Mouse (Mus musculus): ENCODE results near the gene Phf11a.
"Not testable (repeated sequence)": the region's sequence is repeated elsewhere in the genome, so short reads cannot be mapped to it uniquely, and the experiment has no call there.

Gene Phf11a

GRCm38 (mm10) chr14:59297391-59297790, at the start of gene Phf11a:
Gene Phf11a, minus strand, starts transcription at chr14:59297522.
- not testable (repeated sequence) for H3K27me3 ChIP-seq (ENCODE audit: insufficient read depth, low read length); H3K9me3 ChIP-seq (ENCODE audit: low read length); H3K4me3 ChIP-seq (replicated peaks; ENCODE audit: low read length); H3K4me1 ChIP-seq (replicated peaks; ENCODE audit: low read depth, low read length); H3K36me3 ChIP-seq (ENCODE audit: insufficient read depth, low read length)

GRCm38 (mm10) chr14:59341189-59341588, 43.9 kb upstream of the Phf11a start, which contains the start of gene Phf11b:
Gene Phf11b, minus strand, starts transcription at chr14:59341351.
- H3K4me1 ChIP-seq (replicated peaks; ENCODE audit: low read depth, low read length); H3K36me3 ChIP-seq (ENCODE audit: insufficient read depth, low read length); H3K27me3 ChIP-seq (ENCODE audit: insufficient read depth, low read length); H3K4me3 ChIP-seq (replicated peaks; ENCODE audit: low read length); H3K9me3 ChIP-seq (ENCODE audit: low read length): not testable (repeated sequence)

- Histone ChIP-seq H3K27me3 (ENCODE audit: insufficient read depth, low read length) (no peaks in the 10 kb centered on the region), H3K9me3 (ENCODE audit: low read length) (no peaks in the 10 kb centered on the region), H3K4me3 (replicated peaks; ENCODE audit: low read length) (no peak overlapping the region), H3K4me1 (replicated peaks; ENCODE audit: low read depth, low read length) (no peaks in the 10 kb centered on the region), H3K36me3 (ENCODE audit: insufficient read depth, low read length) (no peaks in the 10 kb centered on the region)
- TF ChIP-seq POU5F1 (IDR thresholded peaks at IDR 0.05; ENCODE audit: borderline replicate concordance, low read length): no peak
- TF ChIP-seq CTCF (conservative IDR thresholded peaks at IDR 0.05; ENCODE audit: low read length): no peak
- no peak for TF ChIP-seq NANOG (IDR thresholded peaks at IDR 0.05; ENCODE audit: borderline replicate concordance, low read length)
Measured at GRCm38 (mm10) chr14:59339541-59339940, 42.2 kb upstream of the Phf11a start.

DNA sequence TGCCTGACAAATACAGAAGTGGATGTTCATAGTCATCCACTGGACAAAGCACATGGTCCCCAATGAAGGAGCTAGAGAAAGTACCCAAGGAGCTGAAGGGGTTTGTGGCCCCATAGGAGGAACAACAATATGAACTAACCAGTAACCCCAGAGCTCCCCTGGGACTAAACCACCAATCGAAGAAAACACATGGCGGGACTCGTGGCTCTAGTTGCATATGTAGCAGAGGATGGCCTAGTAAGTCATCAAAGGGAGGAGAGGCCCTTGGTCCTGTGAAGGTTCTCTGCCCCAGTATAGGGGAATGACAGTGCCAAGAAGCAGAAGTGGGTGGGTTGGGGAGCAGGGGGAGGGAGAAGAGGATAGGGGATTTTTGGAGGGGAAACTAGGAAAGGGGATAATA, 38.7 kb upstream of the Phf11a start:
- not testable (repeated sequence) for H3K36me3 ChIP-seq (ENCODE audit: insufficient read depth, low read length); H3K27me3 ChIP-seq (ENCODE audit: insufficient read depth, low read length); H3K4me1 ChIP-seq (replicated peaks; ENCODE audit: low read depth, low read length); H3K4me3 ChIP-seq (replicated peaks; ENCODE audit: low read length); H3K9me3 ChIP-seq (ENCODE audit: low read length)

DNA sequence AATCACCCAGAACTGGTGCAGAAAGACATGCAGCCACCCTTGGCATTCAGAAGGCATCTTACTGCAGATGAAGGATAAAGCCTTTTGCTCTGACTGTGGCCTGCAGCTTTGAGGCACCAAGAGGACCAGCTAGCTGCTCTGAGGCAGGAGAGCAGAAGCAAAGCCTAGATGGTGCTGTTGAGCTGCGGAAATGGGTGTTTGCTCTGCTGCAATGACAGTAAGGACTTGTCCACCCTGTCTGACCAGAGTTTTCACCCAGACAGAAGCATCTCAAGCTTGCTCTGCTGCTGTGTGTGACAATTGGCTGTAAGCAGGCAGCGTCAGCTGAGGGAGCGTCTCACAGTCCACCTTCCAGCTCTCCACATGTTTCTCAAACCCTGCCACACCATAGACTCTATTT, 33.2 kb upstream of the Phf11a start:
- H3K27me3 ChIP-seq (ENCODE audit: insufficient read depth, low read length); H3K4me3 ChIP-seq (replicated peaks; ENCODE audit: low read length); H3K36me3 ChIP-seq (ENCODE audit: insufficient read depth, low read length); H3K9me3 ChIP-seq (ENCODE audit: low read length); H3K4me1 ChIP-seq (replicated peaks; ENCODE audit: low read depth, low read length): not testable (repeated sequence)

GRCm38 (mm10) chr14:59319970-59320369, 22.6 kb upstream of the Phf11a start:
- not testable (repeated sequence) for H3K4me1 ChIP-seq (replicated peaks; ENCODE audit: low read depth, low read length); H3K9me3 ChIP-seq (ENCODE audit: low read length); H3K4me3 ChIP-seq (replicated peaks; ENCODE audit: low read length); H3K36me3 ChIP-seq (ENCODE audit: insufficient read depth, low read length); H3K27me3 ChIP-seq (ENCODE audit: insufficient read depth, low read length)

- not testable (repeated sequence) for H3K27me3 ChIP-seq (ENCODE audit: insufficient read depth, low read length); H3K4me1 ChIP-seq (replicated peaks; ENCODE audit: low read depth, low read length); H3K9me3 ChIP-seq (ENCODE audit: low read length); H3K36me3 ChIP-seq (ENCODE audit: insufficient read depth, low read length); H3K4me3 ChIP-seq (replicated peaks; ENCODE audit: low read length)
Measured at GRCm38 (mm10) chr14:59319036-59319435, 21.7 kb upstream of the Phf11a start.

DNA sequence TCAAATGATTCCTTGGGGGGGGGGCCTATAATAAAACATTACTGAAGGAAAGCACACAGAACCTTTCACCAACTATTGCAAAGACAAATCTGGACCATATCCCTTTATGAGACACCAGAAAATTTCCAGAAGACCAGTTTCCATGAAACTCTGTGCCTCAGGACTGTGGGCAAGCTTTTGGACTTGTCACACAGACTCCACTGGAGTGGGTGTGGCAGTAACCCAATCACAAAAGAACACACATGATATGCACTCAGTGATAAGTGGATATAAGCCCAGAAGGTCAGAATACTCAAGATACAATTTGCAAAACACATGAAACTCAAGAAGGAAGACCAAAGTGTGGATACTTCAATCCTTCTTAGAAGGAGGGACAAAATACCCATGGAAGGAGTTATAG, 5.6 kb downstream of the Phf11a start:
- not testable (repeated sequence) for H3K4me3 ChIP-seq (replicated peaks; ENCODE audit: low read length); H3K27me3 ChIP-seq (ENCODE audit: insufficient read depth, low read length); H3K4me1 ChIP-seq (replicated peaks; ENCODE audit: low read depth, low read length); H3K9me3 ChIP-seq (ENCODE audit: low read length); H3K36me3 ChIP-seq (ENCODE audit: insufficient read depth, low read length)

DNA sequence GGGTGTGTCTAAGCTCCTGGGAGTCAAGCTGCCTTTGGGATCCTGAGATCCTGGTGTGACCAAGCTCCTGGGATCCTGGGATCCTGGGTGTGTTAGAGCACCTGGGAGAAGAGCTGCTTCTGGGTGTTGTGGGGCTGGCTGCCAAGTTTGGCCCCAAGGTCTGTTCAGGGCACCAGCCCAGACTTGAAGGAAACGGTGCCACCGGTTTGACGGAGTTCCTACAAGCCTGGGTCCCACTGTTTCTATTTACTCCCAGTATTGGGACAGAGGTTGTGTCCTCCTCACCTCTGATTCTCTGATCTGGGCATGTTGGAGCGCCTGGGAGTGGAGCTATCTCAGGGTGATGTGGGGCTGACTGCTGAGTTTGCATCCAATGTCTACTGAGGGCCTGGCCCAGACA, 22.4 kb downstream of the Phf11a start:
- H3K36me3 ChIP-seq (ENCODE audit: insufficient read depth, low read length); H3K9me3 ChIP-seq (ENCODE audit: low read length); H3K27me3 ChIP-seq (ENCODE audit: insufficient read depth, low read length): not testable (repeated sequence)

DNA sequence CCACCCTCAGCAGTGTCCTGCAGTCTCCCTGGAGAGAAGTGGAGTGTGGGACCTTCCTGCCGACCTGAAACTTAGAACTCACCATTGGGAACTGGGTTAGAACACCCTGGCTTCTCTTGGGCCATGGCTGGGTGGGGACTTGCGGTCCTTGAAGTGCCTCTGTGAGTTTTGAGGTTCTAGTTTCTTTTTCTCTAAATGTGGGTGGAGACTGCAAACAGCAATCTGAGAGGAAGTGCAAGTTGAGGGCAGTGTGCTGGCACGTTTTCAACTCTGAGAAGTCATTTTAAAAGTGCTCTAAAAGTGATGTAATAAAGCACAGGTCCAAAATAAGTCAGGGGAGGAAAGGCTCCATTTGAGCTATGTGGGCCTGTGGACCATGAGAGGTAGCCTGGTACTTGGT, 37.3 kb downstream of the Phf11a start, which contains the start of gene Gm6904:
Gm6904 (minus strand) TSS at position 161 of the 400 bp plus-strand sequence.
- TF ChIP-seq CTCF (conservative IDR thresholded peaks at IDR 0.05; ENCODE audit: low read length): no peak
- no peak for TF ChIP-seq NANOG (IDR thresholded peaks at IDR 0.05; ENCODE audit: borderline replicate concordance, low read length)
- TF ChIP-seq POU5F1 (IDR thresholded peaks at IDR 0.05; ENCODE audit: borderline replicate concordance, low read length): no peak
- Histone ChIP-seq H3K4me1 (replicated peaks; ENCODE audit: low read depth, low read length) (no peaks in the 10 kb centered on the region), H3K36me3 (ENCODE audit: insufficient read depth, low read length) (no peaks in the 10 kb centered on the region), H3K4me3 (replicated peaks; ENCODE audit: low read length) (no peak within 1 kb of the TSS), H3K9me3 (ENCODE audit: low read length) (peaks cover 7% of the 10 kb centered on the region; the same call in 1 of the 2 replicates), H3K27me3 (ENCODE audit: insufficient read depth, low read length) (no peaks in the 10 kb centered on the region)

More for the DNA sequence above, 22.4 kb downstream of the Phf11a start:
- not testable (repeated sequence) for H3K4me1 ChIP-seq (replicated peaks; ENCODE audit: low read depth, low read length); H3K4me3 ChIP-seq (replicated peaks; ENCODE audit: low read length)

- not testable (repeated sequence) for H3K9me3 ChIP-seq (ENCODE audit: low read length); H3K4me1 ChIP-seq (replicated peaks; ENCODE audit: low read depth, low read length); H3K4me3 ChIP-seq (replicated peaks; ENCODE audit: low read length); H3K36me3 ChIP-seq (ENCODE audit: insufficient read depth, low read length); H3K27me3 ChIP-seq (ENCODE audit: insufficient read depth, low read length)
Measured at GRCm38 (mm10) chr14:59255861-59256260, 41.5 kb downstream of the Phf11a start.

DNA sequence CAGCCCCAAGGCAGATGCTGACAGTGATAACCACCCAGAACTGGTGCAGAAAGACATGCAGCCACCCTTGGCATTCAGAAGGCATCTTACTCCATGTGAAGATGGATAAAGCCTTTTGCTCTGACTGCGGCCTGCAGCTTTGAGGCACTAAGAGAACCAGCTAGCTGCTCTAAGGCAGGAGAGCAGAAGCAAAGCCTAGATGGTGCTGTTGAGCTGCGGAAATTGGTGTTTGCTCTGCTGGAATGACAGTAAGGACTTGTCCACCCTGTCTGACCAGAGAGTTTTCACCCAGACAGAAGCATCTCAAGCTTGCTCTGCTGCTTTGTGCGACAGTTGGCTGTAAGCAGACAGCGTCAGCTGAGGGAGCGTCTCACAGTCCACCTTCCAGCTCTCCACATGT, 47.0 kb downstream of the Phf11a start:
- H3K27me3 ChIP-seq (ENCODE audit: insufficient read depth, low read length); H3K4me3 ChIP-seq (replicated peaks; ENCODE audit: low read length); H3K4me1 ChIP-seq (replicated peaks; ENCODE audit: low read depth, low read length); H3K9me3 ChIP-seq (ENCODE audit: low read length); H3K36me3 ChIP-seq (ENCODE audit: insufficient read depth, low read length): not testable (repeated sequence)

Data from E14TG2a.4 (cell line).